Mouse (Mus musculus) midbrain, postnatal 0 days (tissue): ENCODE results near the gene Ccn5. TPM values are rescaled to one million over a fixed set of nuclear protein-coding genes. Genes with fewer than 3 reads are reported as not detected.

ENCODE experiments used
- ATAC-seq: fragments of 200-750 bp; cut with Nextera tagmentation; 2 replicates; pipeline ENCODE4 v1.8.0; 2017; ENCODE audit warnings: moderate number of reproducible peaks, mild to moderate bottlenecking, moderate TSS enrichment, moderate library complexity; ENCODE audit not compliant: low FRiP score
- DNase-seq: peaks from one replicate; pipeline ENCODE4 v3.0.0-alpha.2; 2015; ENCODE audit warnings: low spot score
- H3K27ac ChIP-seq: fragments of 300-500 bp; sonication (generic); 2 replicates; pipeline ENCODE4 v1.5.1; 2014; ENCODE audit warnings: low read depth, mild to moderate bottlenecking, low read length, mixed read lengths
- H3K27me3 ChIP-seq: fragments of 300-500 bp; sonication (generic); 2 replicates; pipeline ENCODE4 v1.6.1; 2014; ENCODE audit warnings: low read length, control low read depth, mixed read lengths; ENCODE audit not compliant: insufficient read depth
- H3K36me3 ChIP-seq: fragments of 300-500 bp; sonication (generic); 2 replicates; pipeline ENCODE4 v1.6.1; 2014; ENCODE audit warnings: low read length, control low read depth, mixed read lengths; ENCODE audit not compliant: insufficient read depth
- H3K4me1 ChIP-seq: fragments of 300-500 bp; sonication (generic); 2 replicates; pipeline ENCODE4 v1.6.1; 2014; ENCODE audit warnings: mild to moderate bottlenecking, control low read depth, antibody characterized with exemption, low read length, mixed read lengths; ENCODE audit not compliant: insufficient read depth
- H3K4me2 ChIP-seq: fragments of 300-500 bp; sonication (generic); 2 replicates; pipeline ENCODE4 v1.6.1; 2014; ENCODE audit warnings: low read depth, mild to moderate bottlenecking, low read length, mixed read lengths; ENCODE audit not compliant: poor library complexity, severe bottlenecking
- H3K4me3 ChIP-seq: fragments of 300-500 bp; sonication (generic); 2 replicates; pipeline ENCODE4 v1.5.1; 2014; ENCODE audit warnings: low read depth, mild to moderate bottlenecking, low read length, moderate library complexity
- H3K9ac ChIP-seq: fragments of 300-500 bp; sonication (generic); replicated peaks from 2 replicates; pipeline ENCODE4 v1.6.1; 2014; ENCODE audit warnings: mild to moderate bottlenecking, low read length, moderate library complexity, mixed read lengths; ENCODE audit not compliant: poor library complexity, severe bottlenecking
- H3K9me3 ChIP-seq: fragments of 300-500 bp; sonication (generic); 2 replicates; pipeline ENCODE4 v1.6.1; 2016; ENCODE audit warnings: low read length, control low read depth
- CTCF ChIP-seq: IDR thresholded peaks from 2 replicates; pipeline ENCODE4 v1.5.1; 2016; ENCODE audit warnings: antibody characterized with exemption, mild to moderate bottlenecking
- WGBS: fragments of 180-500 bp; shearing (Covaris S2); extraction: QIAGEN DNeasy Blood & Tissue Kit; methylation state at CpG from one replicate; pipeline ENCODE4 v1.1.7; 2014; 5-methylcytosine and 5-hydroxymethylcytosine counted together
- polyA plus RNA-seq: library from polyadenylated mRNA; unstranded; fragments of >200 nt; fragmentation: Nextera tagmentation; extraction: Ambion mirVana; gene quantifications from 2 replicates; pipeline ENCODE4 v1.2.1, GENCODE M21; 2015
- total RNA-seq: library from RNA; depleted of rRNA; stranded (reverse); fragments of >200 nt; gene quantifications from 2 replicates; pipeline ENCODE4 v1.2.3, GENCODE M21; 2014

Ccn5 gene
- total and polyA plus RNA-seq, 2 experiments from 2014 or later, result 0.22 to 0.32 TPM

GRCm38 (mm10) chr2:163787086-163787485 is 33.6 kb upstream of the Ccn5 start:
- Histone ChIP-seq H3K36me3 (no peaks in the 10 kb centered on the region), H3K4me2 (no peak overlapping the region), H3K9ac (no peak overlapping the region), H3K9me3 (no peaks in the 10 kb centered on the region), H3K4me1 (no peaks in the 10 kb centered on the region), H3K27ac (no peak overlapping the region), H3K27me3 (no peaks in the 10 kb centered on the region), H3K4me3 (no peak overlapping the region)
- ATAC-seq (no peak), DNase-seq (no peak)
- no peak for TF ChIP-seq CTCF
- 85% methylated on average over 6 of the region's 6 CpGs for WGBS

- peak; percentile 83 for TF ChIP-seq CTCF
- H3K4me3 ChIP-seq, result no peak overlapping the region
- no peak for ATAC-seq
- no peak overlapping the region for H3K4me2 ChIP-seq
- H3K4me1 ChIP-seq, result no peaks in the 10 kb centered on the region
- DNase-seq, result peak; percentile 80
- H3K27ac ChIP-seq, result no peak overlapping the region
- no peaks in the 10 kb centered on the region for H3K27me3 ChIP-seq
- H3K36me3 ChIP-seq, result no peaks in the 10 kb centered on the region
- no peak overlapping the region for H3K9ac ChIP-seq
- WGBS, result 43% methylated on average over 3 of the region's 3 CpGs
- H3K9me3 ChIP-seq, result no peaks in the 10 kb centered on the region
These were observed 33.0 kb upstream of the Ccn5 start for GRCm38 (mm10) chr2:163787709-163788108.

DNA sequence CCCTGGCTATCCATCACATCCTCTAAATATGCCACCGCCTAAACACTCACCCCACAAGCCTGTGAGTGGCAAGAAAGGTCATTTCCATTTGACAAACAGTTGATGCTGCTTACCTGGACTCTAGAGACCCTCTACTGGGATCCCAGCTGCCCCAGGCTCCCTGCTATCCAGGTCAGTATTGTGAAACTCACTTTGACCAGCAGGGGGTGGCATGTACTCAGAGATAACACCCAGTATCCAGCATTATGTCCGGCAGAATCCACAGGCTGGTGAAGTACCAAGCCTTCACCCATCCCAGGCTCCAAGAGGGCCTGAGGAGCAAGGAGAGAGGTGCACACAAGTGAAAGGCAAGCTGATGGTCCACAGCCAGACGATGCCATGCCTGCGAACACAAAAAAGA is 32.2 kb upstream of the Ccn5 start:
- Histone ChIP-seq H3K9me3 (no peaks in the 10 kb centered on the region), H3K27ac (no peak overlapping the region), H3K4me1 (no peaks in the 10 kb centered on the region), H3K4me3 (no peak overlapping the region), H3K27me3 (no peaks in the 10 kb centered on the region), H3K4me2 (no peak overlapping the region), H3K36me3 (no peaks in the 10 kb centered on the region), H3K9ac (no peak overlapping the region)
- WGBS, result 75% methylated on average over 4 of the region's 4 CpGs
- DNase-seq (peak; percentile 67), ATAC-seq (no peak)
- peak; percentile 73 for TF ChIP-seq CTCF

DNA sequence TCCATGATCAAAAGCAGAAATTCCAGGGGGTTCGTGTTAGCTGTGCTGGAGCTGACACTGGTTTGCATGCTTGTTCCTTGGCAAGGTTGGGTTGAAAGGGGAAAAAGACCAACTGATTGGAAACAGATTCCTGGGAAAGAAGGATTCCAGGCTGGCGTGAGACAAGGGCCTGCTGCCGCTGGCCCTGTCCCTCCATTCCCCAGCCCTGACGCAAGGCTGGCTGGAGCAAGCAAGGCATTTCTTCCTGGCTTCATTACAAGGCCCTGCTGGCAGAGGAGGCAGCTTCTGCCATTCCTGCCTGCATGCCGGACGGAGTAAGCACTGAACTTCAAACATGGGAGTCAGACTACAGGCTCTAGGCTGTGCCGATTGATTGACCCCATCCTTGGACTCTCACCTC is 22.2 kb upstream of the Ccn5 start:
- no peaks in the 10 kb centered on the region for H3K36me3 ChIP-seq
- DNase-seq (no peak), ATAC-seq (no peak)
- H3K4me1 ChIP-seq, result no peaks in the 10 kb centered on the region
- H3K4me3 ChIP-seq, result no peak overlapping the region
- no peaks in the 10 kb centered on the region for H3K27me3 ChIP-seq
- no peak overlapping the region for H3K9ac ChIP-seq
- H3K9me3 ChIP-seq, result no peaks in the 10 kb centered on the region
- TF ChIP-seq CTCF, result no peak
- H3K27ac ChIP-seq, result no peak overlapping the region
- H3K4me2 ChIP-seq, result no peak overlapping the region
- 84% methylated on average over 7 of the region's 7 CpGs for WGBS

DNA sequence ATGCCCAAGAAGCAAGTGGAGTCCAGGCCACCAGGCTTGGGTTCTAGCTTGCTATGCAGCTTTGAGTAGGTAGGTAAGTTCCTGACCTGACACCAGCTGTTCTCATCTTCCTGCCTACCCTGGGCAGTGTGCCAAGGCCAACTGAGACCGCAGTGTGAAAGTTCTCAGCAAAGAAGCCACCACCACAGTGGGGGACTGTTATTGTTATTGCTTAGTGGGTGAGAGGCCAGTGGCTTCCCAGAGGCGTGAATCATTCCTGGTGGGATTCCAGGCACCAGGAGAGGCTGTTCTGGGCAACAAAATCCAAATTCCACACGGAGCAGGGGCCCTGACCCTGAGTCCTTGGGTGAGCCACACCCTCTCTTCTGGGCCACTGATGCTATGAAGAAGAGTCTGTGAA is 19.8 kb upstream of the Ccn5 start:
- Histone ChIP-seq H3K4me1 (no peaks in the 10 kb centered on the region), H3K4me3 (no peak overlapping the region), H3K9me3 (no peaks in the 10 kb centered on the region), H3K4me2 (no peak overlapping the region), H3K27ac (no peak overlapping the region), H3K27me3 (no peaks in the 10 kb centered on the region), H3K36me3 (no peaks in the 10 kb centered on the region), H3K9ac (no peak overlapping the region)
- no peak for TF ChIP-seq CTCF
- ATAC-seq (no peak), DNase-seq (peak; percentile 8)
- 36% methylated on average over 3 of the region's 3 CpGs for WGBS

GRCm38 (mm10) chr2:163801406-163801805 is 19.3 kb upstream of the Ccn5 start:
- no peak for TF ChIP-seq CTCF
- H3K27me3 ChIP-seq, result no peaks in the 10 kb centered on the region
- no peaks in the 10 kb centered on the region for H3K9me3 ChIP-seq
- no peak overlapping the region for H3K27ac ChIP-seq
- H3K4me2 ChIP-seq, result no peak overlapping the region
- ATAC-seq (no peak), DNase-seq (no peak)
- H3K4me1 ChIP-seq, result no peaks in the 10 kb centered on the region
- H3K9ac ChIP-seq, result no peak overlapping the region
- WGBS, result 81% methylated on average over 5 of the region's 5 CpGs
- no peaks in the 10 kb centered on the region for H3K36me3 ChIP-seq
- H3K4me3 ChIP-seq, result no peak overlapping the region

GRCm38 (mm10) chr2:163803838-163804237 is 16.8 kb upstream of the Ccn5 start:
- H3K9me3 ChIP-seq, result no peaks in the 10 kb centered on the region
- H3K36me3 ChIP-seq, result no peaks in the 10 kb centered on the region
- TF ChIP-seq CTCF, result no peak
- no peaks in the 10 kb centered on the region for H3K4me1 ChIP-seq
- H3K9ac ChIP-seq, result no peak overlapping the region
- no peaks in the 10 kb centered on the region for H3K27me3 ChIP-seq
- no peak overlapping the region for H3K4me3 ChIP-seq
- H3K4me2 ChIP-seq, result no peak overlapping the region
- 86% methylated on average over 5 of the region's 5 CpGs for whole genome bisulfite sequencing
- H3K27ac ChIP-seq, result no peak overlapping the region
- DNase-seq (no peak), ATAC-seq (no peak)
